Mouse (Mus musculus): ENCODE data around the gene Naglu. TPM values are rescaled to one million over a fixed set of nuclear protein-coding genes. Genes with fewer than 3 reads are reported as not detected.

Naglu gene
- polyA plus RNA-seq, 1 experiment = 7.3 TPM

- 0 out of 2 replicates have a peak, but pooled peaks cover 2% of the 10 kb centered on the region for H3K27me3 ChIP-seq (ENCODE audit: control insufficient read depth, insufficient read depth, low read length, poor library complexity, severe bottlenecking)
- peak within 1 kb of the TSS; percentile 75 for H3K9ac ChIP-seq (ENCODE audit: low read depth, poor library complexity, severe bottlenecking)
- H3K4me3 ChIP-seq (ENCODE audit: low read depth, low read length) = peak within 1 kb of the TSS; percentile 85
- no peaks in the 10 kb centered on the region for H3K36me3 ChIP-seq (ENCODE audit: control insufficient read depth, insufficient read depth, low read length, poor library complexity, severe bottlenecking)
- no peaks in the 10 kb centered on the region for H3K9me3 ChIP-seq (replicated peaks; ENCODE audit: control insufficient read depth, insufficient read depth, low read length, poor library complexity, severe bottlenecking)
- peaks cover 3% of the 10 kb centered on the region for H3K4me1 ChIP-seq (ENCODE audit: control insufficient read depth, insufficient read depth, low read length)
- TF ChIP-seq POLR2A (IDR thresholded peaks at IDR 0.05; ENCODE audit: insufficient read depth, low read length) (peak; percentile 52), EP300 (IDR thresholded peaks at IDR 0.05; ENCODE audit: insufficient read depth, low read depth, low read length) (no peak), CTCF (IDR thresholded peaks at IDR 0.05; ENCODE audit: low read depth, low read length) (no peak)
- 0 out of 2 replicates have a peak within 1 kb of the TSS, but pooled peaks have one; percentile 11 for H3K27ac ChIP-seq (ENCODE audit: insufficient read depth, low read length)
Observed at GRCm38 (mm10) chr11:101082208-101083082, 12.6 kb downstream of the Naglu start, which contains the start of gene Coasy. Gene Coasy (plus strand): TSS chr11:101082565.

DNA sequence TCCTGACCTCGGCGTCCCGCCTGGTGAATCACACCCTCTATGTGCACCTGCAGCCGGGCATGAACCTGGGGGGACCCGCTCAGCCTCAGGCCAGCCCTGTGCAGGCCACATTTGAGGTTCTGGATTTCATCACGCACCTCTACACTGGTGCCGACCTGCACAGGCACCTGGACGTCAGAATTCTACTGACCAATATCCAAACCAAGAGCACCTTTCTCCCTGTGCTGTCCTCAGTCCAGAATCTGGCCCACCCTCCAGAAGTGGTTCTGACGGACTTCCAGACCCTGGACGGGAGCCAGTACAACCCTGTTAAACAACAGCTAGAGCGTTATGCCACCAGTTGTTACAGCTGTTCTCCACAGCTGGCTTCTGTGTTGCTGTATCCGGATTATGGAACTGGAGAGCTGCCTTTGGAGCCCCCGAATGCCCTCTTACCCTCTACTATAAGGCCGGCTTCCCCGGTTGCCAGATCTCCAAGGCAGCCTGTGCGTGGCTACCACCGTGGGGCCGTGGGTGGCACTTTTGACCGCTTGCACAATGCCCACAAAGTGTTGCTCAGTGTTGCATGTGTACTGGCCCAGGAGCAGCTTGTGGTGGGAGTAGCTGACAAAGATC, 13.4 kb downstream of the Naglu start:
- TF ChIP-seq EP300 (IDR thresholded peaks at IDR 0.05; ENCODE audit: insufficient read depth, low read depth, low read length) (no peak), POLR2A (IDR thresholded peaks at IDR 0.05; ENCODE audit: insufficient read depth, low read length) (no peak), CTCF (IDR thresholded peaks at IDR 0.05; ENCODE audit: low read depth, low read length) (no peak)
- H3K4me1 ChIP-seq (ENCODE audit: control insufficient read depth, insufficient read depth, low read length) = peaks cover 3% of the 10 kb centered on the region
- H3K4me3 ChIP-seq (ENCODE audit: low read depth, low read length) = peak overlapping the region; percentile 81
- 0 out of 2 replicates have a peak, but pooled peaks cover 2% of the 10 kb centered on the region for H3K27me3 ChIP-seq (ENCODE audit: control insufficient read depth, insufficient read depth, low read length, poor library complexity, severe bottlenecking)
- H3K9ac ChIP-seq (ENCODE audit: low read depth, poor library complexity, severe bottlenecking) = peak overlapping the region; percentile 75
- H3K36me3 ChIP-seq (ENCODE audit: control insufficient read depth, insufficient read depth, low read length, poor library complexity, severe bottlenecking) = no peaks in the 10 kb centered on the region
- H3K27ac ChIP-seq (ENCODE audit: insufficient read depth, low read length) = no peak overlapping the region
- no peaks in the 10 kb centered on the region for H3K9me3 ChIP-seq (replicated peaks; ENCODE audit: control insufficient read depth, insufficient read depth, low read length, poor library complexity, severe bottlenecking)

DNA sequence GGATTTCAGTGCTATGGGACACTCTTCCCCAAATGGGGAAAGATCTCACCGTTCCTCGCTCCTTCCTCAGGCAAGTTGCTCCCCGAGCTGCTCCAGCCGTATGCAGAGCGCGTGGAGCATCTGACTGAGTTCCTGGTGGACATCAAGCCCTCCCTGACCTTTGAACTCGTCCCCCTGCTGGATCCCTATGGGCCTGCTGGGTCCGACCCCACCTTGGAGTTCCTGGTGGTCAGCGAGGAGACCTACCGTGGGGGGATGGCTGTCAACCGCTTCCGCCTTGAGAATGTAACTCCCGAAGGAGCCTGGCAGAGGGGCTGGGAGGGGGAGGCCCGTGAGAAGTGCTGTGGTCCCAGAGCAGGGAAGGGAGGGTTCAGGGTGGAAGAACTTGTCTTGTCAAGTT, 14.4 kb downstream of the Naglu start:
- no peaks in the 10 kb centered on the region for H3K9me3 ChIP-seq (replicated peaks; ENCODE audit: control insufficient read depth, insufficient read depth, low read length, poor library complexity, severe bottlenecking)
- peaks cover 3% of the 10 kb centered on the region for H3K4me1 ChIP-seq (ENCODE audit: control insufficient read depth, insufficient read depth, low read length)
- H3K9ac ChIP-seq (ENCODE audit: low read depth, poor library complexity, severe bottlenecking) = no peak overlapping the region
- H3K27ac ChIP-seq (ENCODE audit: insufficient read depth, low read length) = no peak overlapping the region
- TF ChIP-seq CTCF (IDR thresholded peaks at IDR 0.05; ENCODE audit: low read depth, low read length) (no peak), EP300 (IDR thresholded peaks at IDR 0.05; ENCODE audit: insufficient read depth, low read depth, low read length) (no peak), POLR2A (IDR thresholded peaks at IDR 0.05; ENCODE audit: insufficient read depth, low read length) (no peak)
- peaks cover 5% of the 10 kb centered on the region; the same call in 1 of the 2 replicates for H3K36me3 ChIP-seq (ENCODE audit: control insufficient read depth, insufficient read depth, low read length, poor library complexity, severe bottlenecking)
- H3K4me3 ChIP-seq (ENCODE audit: low read depth, low read length) = no peak overlapping the region
- 0 out of 2 replicates have a peak, but pooled peaks cover 2% of the 10 kb centered on the region for H3K27me3 ChIP-seq (ENCODE audit: control insufficient read depth, insufficient read depth, low read length, poor library complexity, severe bottlenecking)

- H3K36me3 ChIP-seq (ENCODE audit: control insufficient read depth, insufficient read depth, low read length, poor library complexity, severe bottlenecking) = peaks cover 10% of the 10 kb centered on the region
- H3K27ac ChIP-seq (ENCODE audit: insufficient read depth, low read length) = no peak overlapping the region
- H3K9me3 ChIP-seq (replicated peaks; ENCODE audit: control insufficient read depth, insufficient read depth, low read length, poor library complexity, severe bottlenecking) = no peaks in the 10 kb centered on the region
- 0 out of 2 replicates have a peak, but pooled peaks cover 2% of the 10 kb centered on the region for H3K27me3 ChIP-seq (ENCODE audit: control insufficient read depth, insufficient read depth, low read length, poor library complexity, severe bottlenecking)
- TF ChIP-seq POLR2A (IDR thresholded peaks at IDR 0.05; ENCODE audit: insufficient read depth, low read length) (no peak), CTCF (IDR thresholded peaks at IDR 0.05; ENCODE audit: low read depth, low read length) (no peak), EP300 (IDR thresholded peaks at IDR 0.05; ENCODE audit: insufficient read depth, low read depth, low read length) (no peak)
- H3K4me1 ChIP-seq (ENCODE audit: control insufficient read depth, insufficient read depth, low read length) = peaks cover 3% of the 10 kb centered on the region
- H3K4me3 ChIP-seq (ENCODE audit: low read depth, low read length) = no peak overlapping the region
- no peak overlapping the region for H3K9ac ChIP-seq (ENCODE audit: low read depth, poor library complexity, severe bottlenecking)
Observed at GRCm38 (mm10) chr11:101084811-101085210, 15.0 kb downstream of the Naglu start.

GRCm38 (mm10) chr11:101085617-101086322, 16.0 kb downstream of the Naglu start:
- TF ChIP-seq EP300 (IDR thresholded peaks at IDR 0.05; ENCODE audit: insufficient read depth, low read depth, low read length) (no peak), POLR2A (IDR thresholded peaks at IDR 0.05; ENCODE audit: insufficient read depth, low read length) (no peak), CTCF (IDR thresholded peaks at IDR 0.05; ENCODE audit: low read depth, low read length) (no peak)
- H3K27me3 ChIP-seq (ENCODE audit: control insufficient read depth, insufficient read depth, low read length, poor library complexity, severe bottlenecking) = no peaks in the 10 kb centered on the region
- peaks cover 18% of the 10 kb centered on the region for H3K36me3 ChIP-seq (ENCODE audit: control insufficient read depth, insufficient read depth, low read length, poor library complexity, severe bottlenecking)
- no peak overlapping the region for H3K27ac ChIP-seq (ENCODE audit: insufficient read depth, low read length)
- no peaks in the 10 kb centered on the region for H3K9me3 ChIP-seq (replicated peaks; ENCODE audit: control insufficient read depth, insufficient read depth, low read length, poor library complexity, severe bottlenecking)
- H3K4me1 ChIP-seq (ENCODE audit: control insufficient read depth, insufficient read depth, low read length) = peaks cover 3% of the 10 kb centered on the region
- 0 out of 2 replicates have a peak overlapping the region, but pooled peaks have one; percentile 74 for H3K9ac ChIP-seq (ENCODE audit: low read depth, poor library complexity, severe bottlenecking)
- no peak overlapping the region for H3K4me3 ChIP-seq (ENCODE audit: low read depth, low read length)

Data from ES-Bruce4 (cell line).